Mouse (Mus musculus) heart, embryonic 12.5 days (tissue): ENCODE data around the gene H2afv. TPM values are rescaled to one million over a fixed set of nuclear protein-coding genes. Genes with fewer than 3 reads are reported as not detected.
A peak's percentile ranks its signal among the peaks of the same experiment; 100 is the strongest.
"Not testable (repeated sequence)": the region's sequence is repeated elsewhere in the genome, so short reads cannot be mapped to it uniquely, and the experiment has no call there.

Experiments used
- ATAC-seq: fragments of 200-750 bp; cut with Nextera tagmentation; 2 replicates; pipeline ENCODE4 v1.8.0; 2017; ENCODE audit warnings: moderate TSS enrichment, moderate library complexity; ENCODE audit not compliant: insufficient number of reproducible peaks, low FRiP score
- H3K27ac ChIP-seq: fragments of 300-500 bp; sonication (generic); 2 replicates; pipeline ENCODE4 v1.5.1; 2016; ENCODE audit warnings: mild to moderate bottlenecking, moderate library complexity; ENCODE audit not compliant: poor library complexity, severe bottlenecking
- H3K27me3 ChIP-seq: fragments of 300-500 bp; sonication (generic); replicated peaks from 2 replicates; pipeline ENCODE4 v1.6.1; 2016; ENCODE audit warnings: mild to moderate bottlenecking, moderate library complexity
- H3K36me3 ChIP-seq: fragments of 300-500 bp; sonication (generic); 2 replicates; pipeline ENCODE4 v1.6.1; 2016; ENCODE audit warnings: mild to moderate bottlenecking, moderate library complexity
- H3K4me1 ChIP-seq: fragments of 300-500 bp; sonication (generic); replicated peaks from 2 replicates; pipeline ENCODE4 v1.6.1; 2016; ENCODE audit warnings: mild to moderate bottlenecking
- H3K4me2 ChIP-seq: fragments of 300-500 bp; sonication (generic); 2 replicates; pipeline ENCODE4 v1.6.1; 2016; ENCODE audit warnings: mild to moderate bottlenecking, moderate library complexity
- H3K4me3 ChIP-seq: fragments of 300-500 bp; sonication (generic); 2 replicates; pipeline ENCODE4 v1.5.1; 2016; ENCODE audit warnings: mild to moderate bottlenecking
- H3K9ac ChIP-seq: fragments of 300-500 bp; sonication (generic); 2 replicates; pipeline ENCODE4 v1.6.1; 2016; ENCODE audit warnings: mild to moderate bottlenecking, moderate library complexity
- H3K9me3 ChIP-seq: fragments of 300-500 bp; sonication (generic); replicated peaks from 2 replicates; pipeline ENCODE4 v1.6.1; 2016; ENCODE audit warnings: mild to moderate bottlenecking, moderate library complexity
- WGBS: fragments of 180-500 bp; shearing (Covaris S2); methylation state at CpG from one replicate; pipeline ENCODE4 v1.1.7; 2016; 5-methylcytosine and 5-hydroxymethylcytosine counted together
- polyA plus RNA-seq: library from polyadenylated mRNA; unstranded; fragments of >200 nt; fragmentation: Nextera tagmentation; extraction: Ambion mirVana; gene quantifications from 2 replicates; pipeline ENCODE4 v1.2.1, GENCODE M21; 2016

The H2afv gene
- polyA plus RNA-seq, 1 experiment from 2014 or later: 306 TPM

GRCm38 (mm10) chr11:6414751-6415550 is 29.3 kb downstream of the H2afv start, which contains the start of gene Ppia:
TSS of gene Ppia (plus strand) at chr11:6415443.
- Histone ChIP-seq H3K27me3 (no peaks in the 10 kb centered on the region), H3K4me3 (peak within 1 kb of the TSS; percentile 72), H3K9me3 (no peaks in the 10 kb centered on the region), H3K27ac (peak within 1 kb of the TSS; percentile 97), H3K4me1 (peaks cover 18% of the 10 kb centered on the region), H3K4me2 (peak within 1 kb of the TSS; percentile 99), H3K36me3 (peaks cover 18% of the 10 kb centered on the region), H3K9ac (peak within 1 kb of the TSS; percentile 89)
- WGBS: 14% methylated on average over 21 of the region's 21 CpGs
- peak; percentile 47 for ATAC-seq

DNA sequence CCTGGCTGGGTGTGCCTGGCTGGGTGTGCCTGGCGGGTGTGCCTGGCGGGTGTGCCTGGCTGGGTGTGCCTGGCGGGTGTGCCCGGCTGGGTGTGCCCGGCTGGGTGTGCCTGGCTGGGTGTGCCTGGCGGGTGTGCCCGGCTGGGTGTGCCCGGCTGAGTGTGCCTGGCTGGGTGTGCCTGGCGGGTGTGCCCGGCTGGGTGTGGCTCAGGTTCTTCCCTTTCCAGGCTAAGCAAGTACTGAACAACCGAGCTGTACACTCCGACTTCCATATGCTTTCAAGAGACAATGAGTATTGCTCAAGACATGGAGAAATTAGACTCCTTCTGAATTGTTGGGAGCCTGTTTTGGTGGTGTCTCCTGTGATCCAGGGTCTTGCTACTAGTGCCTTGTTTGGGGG is 31.0 kb downstream of the H2afv start:
- no peak overlapping the region for H3K4me2 ChIP-seq
- 98% methylated on average over 12 of the region's 12 CpGs for WGBS
- ATAC-seq: no peak
- H3K27ac ChIP-seq: no peak overlapping the region
- H3K4me3 ChIP-seq: no peak overlapping the region
- peaks cover 15% of the 10 kb centered on the region for H3K4me1 ChIP-seq
- H3K36me3 ChIP-seq: peaks cover 4% of the 10 kb centered on the region
- H3K9ac ChIP-seq: no peak overlapping the region
- H3K9me3 ChIP-seq: no peaks in the 10 kb centered on the region
- H3K27me3 ChIP-seq: no peaks in the 10 kb centered on the region

- Histone ChIP-seq H3K36me3 (no peaks in the 10 kb centered on the region), H3K27ac (no peak overlapping the region), H3K4me1 (peaks cover 16% of the 10 kb centered on the region), H3K4me3 (no peak overlapping the region), H3K9ac (no peak overlapping the region), H3K27me3 (no peaks in the 10 kb centered on the region), H3K9me3 (no peaks in the 10 kb centered on the region), H3K4me2 (no peak overlapping the region)
- ATAC-seq: no peak
- WGBS: 8% methylated on average over 5 of the region's 5 CpGs
These were observed 32.6 kb downstream of the H2afv start for GRCm38 (mm10) chr11:6411684-6412083.

DNA sequence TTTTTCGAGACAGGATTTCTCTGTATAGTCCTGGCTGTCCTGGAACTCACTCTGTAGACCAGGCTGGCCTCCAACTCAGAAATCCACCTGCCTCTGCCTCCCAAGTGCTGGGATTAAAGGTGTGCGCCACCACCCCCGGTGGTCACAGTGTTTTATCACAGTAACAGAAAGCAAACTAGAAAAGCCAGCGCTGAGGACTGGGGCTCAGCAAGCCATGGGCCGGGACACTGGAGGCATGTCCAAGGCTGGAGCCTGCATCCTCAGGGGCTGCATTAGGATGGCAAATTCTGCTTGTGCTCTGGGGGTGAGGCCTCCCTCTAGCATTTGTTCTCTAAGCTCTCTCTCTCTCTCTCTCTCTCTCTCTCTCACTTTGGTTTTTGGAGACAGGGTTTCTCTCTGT is 33.5 kb downstream of the H2afv start:
- WGBS: 82% methylated on average over 5 of the region's 5 CpGs
- not testable (repeated sequence) for H3K4me2 ChIP-seq

GRCm38 (mm10) chr11:6410050-6410602 is 34.1 kb downstream of the H2afv start:
- Histone ChIP-seq H3K9ac (no peak overlapping the region), H3K27ac (no peak overlapping the region), H3K36me3 (peaks cover 5% of the 10 kb centered on the region), H3K27me3 (no peaks in the 10 kb centered on the region), H3K4me2 (no peak overlapping the region), H3K4me1 (peaks cover 31% of the 10 kb centered on the region), H3K4me3 (no peak overlapping the region), H3K9me3 (no peaks in the 10 kb centered on the region)
- WGBS: 51% methylated on average over 5 of the region's 5 CpGs
- no peak for ATAC-seq

More for the DNA sequence above, 33.5 kb downstream of the H2afv start:
- H3K27ac ChIP-seq, ATAC-seq, H3K4me3 ChIP-seq, H3K27me3 ChIP-seq, H3K9me3 ChIP-seq, H3K9ac ChIP-seq, H3K36me3 ChIP-seq: not testable (repeated sequence)
- peaks cover 25% of the 10 kb centered on the region for H3K4me1 ChIP-seq

DNA sequence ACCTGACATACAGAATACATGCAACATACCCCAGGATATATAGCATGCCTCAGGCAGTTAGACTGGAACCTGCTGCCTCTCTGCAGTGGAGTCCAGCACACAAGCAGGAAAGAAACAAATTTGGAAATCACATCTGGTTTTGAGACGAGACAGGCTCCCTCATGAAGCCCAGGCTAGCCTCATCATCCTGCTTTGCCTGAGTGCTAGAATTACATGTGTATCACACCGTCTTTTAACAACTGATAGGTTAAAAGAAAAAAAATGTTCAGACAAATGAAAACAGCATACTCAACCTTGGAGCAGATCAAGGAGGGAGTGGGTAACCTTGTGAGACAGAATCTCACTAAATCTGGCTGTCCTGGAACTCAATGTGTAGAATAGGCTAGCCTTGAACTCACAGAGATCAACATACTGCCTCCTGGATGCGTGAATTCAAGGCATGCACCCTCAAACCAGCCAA is 37.1 kb downstream of the H2afv start:
- Histone ChIP-seq H3K9ac (no peak overlapping the region), H3K4me1 (peaks cover 30% of the 10 kb centered on the region), H3K27ac (0 out of 2 replicates have a peak overlapping the region, but pooled peaks have one; percentile 74), H3K9me3 (no peaks in the 10 kb centered on the region), H3K27me3 (no peaks in the 10 kb centered on the region), H3K4me2 (no peak overlapping the region), H3K36me3 (peaks cover 35% of the 10 kb centered on the region), H3K4me3 (no peak overlapping the region)
- ATAC-seq: no peak
- 80% methylated on average over 3 of the region's 3 CpGs for WGBS

GRCm38 (mm10) chr11:6406251-6407161 is 37.7 kb downstream of the H2afv start:
- Histone ChIP-seq H3K4me3 (no peak overlapping the region), H3K27ac (peak overlapping the region; percentile 74), H3K36me3 (peaks cover 42% of the 10 kb centered on the region), H3K27me3 (no peaks in the 10 kb centered on the region), H3K4me2 (peak overlapping the region; percentile 19), H3K4me1 (peaks cover 30% of the 10 kb centered on the region), H3K9ac (peak overlapping the region; percentile 53; the same call in 1 of the 2 replicates), H3K9me3 (no peaks in the 10 kb centered on the region)
- peak; percentile 69 for ATAC-seq
- 24% methylated on average over 14 of the region's 14 CpGs for WGBS

- H3K9me3 ChIP-seq: no peaks in the 10 kb centered on the region
- H3K4me2 ChIP-seq: no peak overlapping the region
- no peak overlapping the region for H3K4me3 ChIP-seq
- peaks cover 50% of the 10 kb centered on the region for H3K36me3 ChIP-seq
- 74% methylated on average over 4 of the region's 4 CpGs for WGBS
- no peak for ATAC-seq
- peaks cover 30% of the 10 kb centered on the region for H3K4me1 ChIP-seq
- H3K9ac ChIP-seq: peak overlapping the region; percentile 53
- no peaks in the 10 kb centered on the region for H3K27me3 ChIP-seq
- H3K27ac ChIP-seq: peak overlapping the region; percentile 74
These were observed 38.6 kb downstream of the H2afv start for GRCm38 (mm10) chr11:6405591-6406081.

DNA sequence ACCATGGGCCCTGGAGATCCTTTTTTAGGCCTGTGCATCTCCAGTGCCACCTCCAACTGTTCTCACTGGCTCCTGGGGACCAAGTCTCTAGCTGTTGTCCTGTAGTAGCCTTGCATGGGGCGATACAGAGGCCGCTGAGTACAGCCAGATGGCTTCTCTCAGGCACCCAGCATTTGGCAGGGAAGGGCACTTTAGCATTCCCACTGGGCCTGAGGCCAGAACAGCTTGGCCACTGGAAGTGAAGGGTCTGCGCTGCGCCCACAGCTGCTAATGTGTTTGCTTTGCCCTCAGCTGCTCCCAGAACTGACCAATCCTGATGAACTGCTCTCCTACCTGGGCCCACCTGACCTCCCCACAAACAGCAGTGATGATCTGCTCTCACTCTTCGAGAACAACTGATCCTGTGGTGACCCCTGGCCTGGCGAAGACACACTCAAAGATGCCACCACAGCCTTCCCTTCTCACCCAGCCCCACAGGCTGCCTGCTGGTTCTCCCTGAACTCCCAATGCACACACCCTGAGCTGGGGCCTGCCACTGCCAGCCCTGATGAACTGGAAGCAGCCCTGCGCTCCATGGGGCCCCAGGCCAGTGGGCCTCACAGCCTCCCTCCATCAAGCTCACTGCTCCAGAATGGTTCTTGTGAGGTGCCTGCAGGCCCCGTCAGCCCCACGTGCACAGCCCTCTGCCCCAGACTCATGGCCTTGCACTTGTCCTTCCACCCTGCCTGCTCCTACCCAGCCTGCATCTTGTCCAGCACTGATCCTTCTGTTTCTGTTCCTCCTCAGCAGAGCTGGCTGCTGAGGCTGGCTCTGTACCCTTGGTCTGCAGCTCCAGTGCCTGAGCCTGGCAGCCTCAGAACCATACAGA is 39.3 kb downstream of the H2afv start:
- H3K36me3 ChIP-seq: peaks cover 56% of the 10 kb centered on the region

GRCm38 (mm10) chr11:6403830-6404405 is 40.3 kb downstream of the H2afv start:
- ATAC-seq: no peak
- Histone ChIP-seq H3K27me3 (no peaks in the 10 kb centered on the region), H3K4me3 (no peak overlapping the region), H3K27ac (no peak overlapping the region), H3K9ac (no peak overlapping the region), H3K36me3 (peaks cover 66% of the 10 kb centered on the region), H3K4me2 (no peak overlapping the region), H3K4me1 (peaks cover 25% of the 10 kb centered on the region), H3K9me3 (no peaks in the 10 kb centered on the region)
- WGBS: 88% methylated on average over 5 of the region's 5 CpGs

More for the DNA sequence above, 39.3 kb downstream of the H2afv start:
- Histone ChIP-seq H3K27me3 (no peaks in the 10 kb centered on the region), H3K4me3 (no peak overlapping the region), H3K4me1 (peaks cover 26% of the 10 kb centered on the region), H3K27ac (peak overlapping the region; percentile 74), H3K9me3 (no peaks in the 10 kb centered on the region), H3K4me2 (no peak overlapping the region), H3K9ac (peak overlapping the region; percentile 53)
- WGBS: 83% methylated on average over 9 of the region's 9 CpGs
- no peak for ATAC-seq
